Mouse (Mus musculus): ENCODE data around the gene Malrd1.

GRCm38 (mm10) chr2:15614026-15614425 is 87.7 kb downstream of the Malrd1 start:
- TF ChIP-seq ZKSCAN1 (IDR thresholded peaks at IDR 0.05; ENCODE audit: low read depth, low read length) = no peak
- TF ChIP-seq CTCF (IDR thresholded peaks at IDR 0.05 in 2 of 3, conservative IDR thresholded peaks at IDR 0.05 in 1 of 3; ENCODE audit: control insufficient read depth in 1 of 3, insufficient read depth in 1 of 3, low read depth in 2 of 3, low read length in 3 of 3, poor library complexity in 1 of 3, severe bottlenecking in 1 of 3) = no peak
- TF ChIP-seq POLR2A (IDR thresholded peaks at IDR 0.05; ENCODE audit: control insufficient read depth in 1 of 2, insufficient read depth in 1 of 2, low read depth in 1 of 2, low read length in 2 of 2, poor library complexity in 1 of 2) = no peak
- no peak for TF ChIP-seq E2F4 (IDR thresholded peaks at IDR 0.05; ENCODE audit: borderline replicate concordance, low read depth, low read length)
- no peak for TF ChIP-seq NRF1 (IDR thresholded peaks at IDR 0.05; ENCODE audit: insufficient read depth, low read depth, low read length, poor library complexity, severe bottlenecking)
- TF ChIP-seq GATA1 (IDR thresholded peaks at IDR 0.05; ENCODE audit: low read depth, low read length) = no peak
